Mouse (Mus musculus) stomach, embryonic 16.5 days (tissue): Measurements from ENCODE around the gene Gm5592. TPM values are rescaled to one million over a fixed set of nuclear protein-coding genes. Genes with fewer than 3 reads are reported as not detected.
"Not testable (repeated sequence)": the region's sequence is repeated elsewhere in the genome, so short reads cannot be mapped to it uniquely, and the experiment has no call there.

ENCODE experiments used
- ATAC-seq: fragments of 200-750 bp; cut with Nextera tagmentation; 2 replicates; pipeline ENCODE4 v1.8.0; 2017; ENCODE audit warnings: moderate number of reproducible peaks, moderate TSS enrichment; ENCODE audit not compliant: insufficient read depth, low FRiP score
- H3K27ac ChIP-seq: fragments of 300-500 bp; sonication (generic); 2 replicates; pipeline ENCODE4 v1.5.1; 2014; ENCODE audit warnings: low read length
- H3K27me3 ChIP-seq: fragments of 300-500 bp; sonication (generic); 2 replicates; pipeline ENCODE4 v1.6.1; 2014; ENCODE audit warnings: low read length, control low read depth, mixed read lengths; ENCODE audit not compliant: control insufficient read depth, insufficient read depth
- H3K36me3 ChIP-seq: fragments of 300-500 bp; sonication (generic); 2 replicates; pipeline ENCODE4 v1.6.1; 2014; ENCODE audit warnings: low read length; ENCODE audit not compliant: control insufficient read depth, insufficient read depth
- H3K4me1 ChIP-seq: fragments of 300-500 bp; sonication (generic); 2 replicates; pipeline ENCODE4 v1.6.1; 2014; ENCODE audit warnings: low read length, control low read depth, mixed read lengths; ENCODE audit not compliant: control insufficient read depth, insufficient read depth
- H3K4me2 ChIP-seq: fragments of 300-500 bp; sonication (generic); 2 replicates; pipeline ENCODE4 v1.6.1; 2014; ENCODE audit warnings: low read depth, low read length, mixed read lengths
- H3K4me3 ChIP-seq: fragments of 300-500 bp; sonication (generic); replicated peaks from 2 replicates; pipeline ENCODE4 v1.5.1; 2014; ENCODE audit warnings: mild to moderate bottlenecking, low read length
- H3K9ac ChIP-seq: fragments of 300-500 bp; sonication (generic); 2 replicates; pipeline ENCODE4 v1.6.1; 2014; ENCODE audit warnings: low read length
- H3K9me3 ChIP-seq: fragments of 300-500 bp; sonication (generic); replicated peaks from 2 replicates; pipeline ENCODE4 v1.6.1; 2016; ENCODE audit warnings: low read length, control low read depth; ENCODE audit not compliant: control insufficient read depth
- WGBS: fragments of 180-500 bp; shearing (Covaris S2); extraction: QIAGEN DNeasy Blood & Tissue Kit; methylation state at CpG from one replicate; pipeline ENCODE4 v1.1.7; 2014; 5-methylcytosine and 5-hydroxymethylcytosine counted together
- polyA plus RNA-seq: library from polyadenylated mRNA; unstranded; fragments of >200 nt; fragmentation: Nextera tagmentation; extraction: Ambion mirVana; gene quantifications from 2 replicates; pipeline ENCODE4 v1.2.1, GENCODE M21; 2015

Gene Gm5592
- polyA plus RNA-seq: not detected in 2 replicates

GRCm38 (mm10) chr7:41153541-41153940 lies at the start of gene Gm5592:
TSS of gene Gm5592 (plus strand) at chr7:41153841.
- H3K9me3 ChIP-seq, H3K27me3 ChIP-seq, H3K36me3 ChIP-seq, ATAC-seq, H3K4me1 ChIP-seq, H3K4me3 ChIP-seq, H3K4me2 ChIP-seq, H3K9ac ChIP-seq, H3K27ac ChIP-seq: not testable (repeated sequence)
- 86% methylated on average over 4 of the region's 4 CpGs for WGBS

- WGBS: 91% methylated on average over 2 of the region's 2 CpGs
- H3K4me1 ChIP-seq, H3K9me3 ChIP-seq, H3K27me3 ChIP-seq, H3K9ac ChIP-seq, H3K4me2 ChIP-seq, H3K4me3 ChIP-seq, ATAC-seq, H3K27ac ChIP-seq, H3K36me3 ChIP-seq: not testable (repeated sequence)
Measured at GRCm38 (mm10) chr7:41155806-41156205, 2.2 kb downstream of the Gm5592 start.

GRCm38 (mm10) chr7:41157879-41158278 lies 4.2 kb downstream of the Gm5592 start:
- H3K27me3 ChIP-seq, H3K27ac ChIP-seq, H3K36me3 ChIP-seq, ATAC-seq, H3K9me3 ChIP-seq, H3K9ac ChIP-seq, H3K4me3 ChIP-seq, H3K4me1 ChIP-seq, H3K4me2 ChIP-seq: not testable (repeated sequence)
- no CpG with 5 or more reads among the region's 1 CpGs for WGBS

- H3K4me2 ChIP-seq: not testable (repeated sequence)
Measured at GRCm38 (mm10) chr7:41158562-41158961, 4.9 kb downstream of the Gm5592 start.

GRCm38 (mm10) chr7:41193671-41194070 lies 40.0 kb downstream of the Gm5592 start:
- 56% methylated on average over 4 of the region's 4 CpGs for WGBS
- ATAC-seq: no peak
- H3K36me3 ChIP-seq: no peaks in the 10 kb centered on the region
- H3K4me1 ChIP-seq: no peaks in the 10 kb centered on the region
- no peak overlapping the region for H3K4me2 ChIP-seq
- H3K9ac ChIP-seq: no peak overlapping the region
- no peak overlapping the region for H3K4me3 ChIP-seq
- no peaks in the 10 kb centered on the region for H3K9me3 ChIP-seq
- no peak overlapping the region for H3K27ac ChIP-seq
- no peaks in the 10 kb centered on the region for H3K27me3 ChIP-seq

More at GRCm38 (mm10) chr7:41158562-41158961, 4.9 kb downstream of the Gm5592 start:
- not testable (repeated sequence) for H3K27me3 ChIP-seq, H3K4me3 ChIP-seq, H3K27ac ChIP-seq, H3K9ac ChIP-seq, H3K9me3 ChIP-seq, H3K36me3 ChIP-seq, H3K4me1 ChIP-seq, ATAC-seq
- WGBS: 59% methylated on average over 2 of the region's 2 CpGs

Other genes starting within 250 kb of the Gm5592 start
- not detected in 2 replicates for gene 4930433I11Rik, start 166.3 kb upstream of the Gm5592 start, polyA plus RNA-seq
- gene Gm4884, start 121.1 kb upstream of the Gm5592 start, polyA plus RNA-seq: not detected in 2 replicates
- 12.0 and 12.2 TPM in 2 replicates for gene AI987944, start 239.5 kb downstream of the Gm5592 start, polyA plus RNA-seq